Mouse (Mus musculus) adrenal gland, postnatal 14 days (tissue): ENCODE results near the gene Mylpf. TPM values are rescaled to one million over a fixed set of nuclear protein-coding genes. Genes with fewer than 3 reads are reported as not detected.
A peak's percentile ranks its signal among the peaks of the same experiment; 100 is the strongest.

Source experiments
- DNase-seq: peaks from one replicate; pipeline ENCODE4 v3.0.0; 2021; ENCODE audit warnings: mixed read lengths
- total RNA-seq: library from RNA; stranded (reverse); gene quantifications from 2 replicates; pipeline ENCODE4 v1.2.3, GENCODE M21; 2021

Mylpf gene
- total RNA-seq, 1 experiment from 2014 or later, result 4.3 TPM

- no peak for DNase-seq
Observed at GRCm38 (mm10) chr7:127206606-127207005, 2.1 kb upstream of the Mylpf start.

- peak; percentile 66 for DNase-seq
Observed at GRCm38 (mm10) chr7:127207374-127208294, 1.1 kb upstream of the Mylpf start.

- DNase-seq, result no peak
Observed at GRCm38 (mm10) chr7:127208295-127208552, 466 bp upstream of the Mylpf start, which contains the start of gene Tbc1d10b. Gene Tbc1d10b (minus strand): TSS chr7:127208468.

GRCm38 (mm10) chr7:127209851-127210250 lies 1.2 kb downstream of the Mylpf start:
- DNase-seq, result no peak

DNA sequence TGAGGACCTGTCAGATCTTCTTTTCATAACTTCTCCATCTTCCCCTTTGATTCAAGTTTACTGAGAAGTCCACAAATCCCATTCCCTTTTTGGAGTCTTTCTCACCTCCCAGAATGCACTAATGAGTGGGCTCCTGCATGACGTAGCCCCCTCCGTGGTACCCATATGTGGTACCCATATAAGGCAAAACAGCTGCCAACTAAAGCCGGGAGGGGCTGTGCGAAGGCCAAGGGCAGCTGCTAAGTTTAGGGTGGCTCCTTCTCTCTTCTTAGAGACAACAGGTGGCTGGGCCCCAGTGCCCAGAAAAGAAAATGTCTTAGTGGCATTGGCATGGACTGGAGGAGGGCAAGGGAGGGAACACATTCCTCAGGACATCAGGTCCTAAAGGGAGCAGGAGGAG lies 1.6 kb downstream of the Mylpf start:
- no peak for DNase-seq

DNA sequence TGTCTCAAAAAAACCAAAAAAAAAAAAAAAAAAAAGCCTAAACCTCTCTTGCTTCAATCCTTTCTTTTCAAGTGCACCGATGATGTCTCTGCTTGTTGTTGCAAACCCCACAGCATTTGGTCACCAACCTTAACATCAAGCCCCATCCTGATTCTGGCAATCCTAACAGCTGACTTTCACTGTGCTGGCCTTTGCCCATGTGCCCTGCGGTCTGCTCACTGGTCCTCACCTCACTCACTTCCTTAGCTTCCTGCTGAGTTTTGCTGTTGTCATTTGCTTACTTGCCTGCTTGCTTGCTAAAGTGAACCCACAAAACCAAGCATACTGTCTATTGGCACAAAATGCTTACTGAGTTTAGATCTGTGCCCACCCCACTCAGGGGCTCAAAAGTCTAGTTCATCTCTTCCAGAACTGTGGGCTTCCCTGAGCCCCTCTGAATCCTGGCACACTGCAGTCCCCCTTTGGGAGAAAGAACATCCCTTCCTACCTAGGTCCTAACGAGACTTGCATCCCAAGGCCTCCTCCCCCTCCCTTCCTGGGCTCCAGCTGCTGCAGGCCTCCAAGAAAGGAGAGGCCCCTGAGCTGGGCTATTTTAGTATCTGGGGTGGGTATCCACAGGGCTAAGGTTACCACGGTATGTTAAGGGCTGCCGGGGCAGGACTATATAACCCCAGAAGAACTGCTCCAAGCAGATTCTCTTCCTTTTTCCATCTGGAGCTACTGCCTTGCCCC lies 2.5 kb downstream of the Mylpf start:
- DNase-seq, result no peak

DNA sequence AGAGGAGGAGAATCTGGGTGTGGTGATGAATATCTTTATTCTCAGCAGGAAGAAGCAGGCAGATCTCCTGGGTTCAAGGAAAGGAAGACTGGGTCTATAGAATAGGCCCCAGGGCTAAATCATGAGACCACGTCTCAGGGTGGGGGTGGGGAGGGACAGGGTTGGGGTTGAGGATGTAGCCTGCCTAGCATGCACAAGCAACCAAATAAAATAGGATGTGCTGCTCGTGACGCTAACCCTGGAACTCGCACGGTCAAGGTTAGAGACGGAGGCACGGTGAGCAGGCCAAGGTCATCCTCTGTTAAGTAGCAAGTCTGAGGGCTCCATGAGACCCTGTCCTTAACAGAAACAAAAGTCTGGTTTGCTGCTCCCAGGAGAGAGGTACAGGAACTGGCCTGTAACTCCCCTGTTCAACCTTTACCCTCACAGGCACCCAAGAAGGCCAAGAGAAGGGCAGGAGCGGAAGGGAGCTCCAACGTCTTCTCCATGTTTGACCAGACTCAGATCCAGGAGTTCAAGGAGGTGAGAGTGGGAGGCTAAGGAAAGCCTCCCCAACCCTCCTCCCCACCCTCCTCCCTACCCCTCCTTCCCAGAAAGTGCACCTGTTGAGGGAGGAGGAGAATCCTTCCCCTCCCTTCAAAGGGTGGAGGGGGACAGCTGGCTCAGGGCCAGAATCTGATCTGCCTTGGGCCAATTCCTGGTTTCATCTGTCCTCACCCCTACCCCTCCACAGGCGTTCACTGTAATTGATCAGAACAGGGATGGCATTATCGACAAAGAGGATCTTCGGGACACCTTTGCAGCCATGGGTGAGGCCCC lies 4.0 kb downstream of the Mylpf start:
- no peak for DNase-seq

GRCm38 (mm10) chr7:127213485-127213884 lies 4.8 kb downstream of the Mylpf start:
- DNase-seq, result peak; percentile 72

DNA sequence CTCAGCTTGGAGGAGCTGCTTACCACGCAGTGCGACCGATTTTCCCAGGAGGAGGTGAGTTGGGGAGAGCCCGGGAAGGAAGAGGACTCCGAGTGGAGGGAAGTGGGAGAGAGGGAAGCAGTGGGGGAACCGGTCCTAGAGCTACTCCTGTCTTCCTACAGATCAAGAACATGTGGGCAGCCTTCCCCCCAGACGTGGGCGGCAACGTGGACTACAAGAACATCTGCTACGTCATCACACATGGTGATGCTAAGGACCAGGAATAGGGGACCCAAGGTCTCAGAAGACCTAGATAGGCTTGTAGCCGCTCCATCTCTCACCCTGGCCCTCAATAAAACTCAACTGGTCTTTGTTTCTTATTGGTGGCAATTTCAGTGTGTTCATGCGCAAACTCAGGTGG lies 5.2 kb downstream of the Mylpf start:
- DNase-seq, result no peak

DNA sequence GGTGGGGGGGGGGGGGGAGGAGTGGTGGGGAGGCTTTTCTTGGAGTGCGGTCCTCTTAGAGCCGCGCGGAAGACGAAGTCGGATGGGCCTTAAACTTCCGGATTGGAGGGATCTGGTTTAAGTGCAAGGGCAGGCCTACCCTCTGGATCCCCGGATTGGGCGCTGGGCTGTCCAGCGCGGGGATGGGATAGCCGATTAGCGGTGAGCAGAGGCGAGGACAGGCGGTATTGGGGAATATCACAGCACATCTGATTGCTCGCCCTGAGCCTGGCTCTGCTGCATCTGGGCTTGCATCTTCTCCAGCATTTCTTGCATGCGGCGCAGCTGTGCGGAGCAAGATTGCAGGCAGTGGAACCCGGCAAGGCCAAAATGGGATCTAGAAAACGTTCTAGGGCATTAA lies 5.8 kb downstream of the Mylpf start:
- no peak for DNase-seq

DNA sequence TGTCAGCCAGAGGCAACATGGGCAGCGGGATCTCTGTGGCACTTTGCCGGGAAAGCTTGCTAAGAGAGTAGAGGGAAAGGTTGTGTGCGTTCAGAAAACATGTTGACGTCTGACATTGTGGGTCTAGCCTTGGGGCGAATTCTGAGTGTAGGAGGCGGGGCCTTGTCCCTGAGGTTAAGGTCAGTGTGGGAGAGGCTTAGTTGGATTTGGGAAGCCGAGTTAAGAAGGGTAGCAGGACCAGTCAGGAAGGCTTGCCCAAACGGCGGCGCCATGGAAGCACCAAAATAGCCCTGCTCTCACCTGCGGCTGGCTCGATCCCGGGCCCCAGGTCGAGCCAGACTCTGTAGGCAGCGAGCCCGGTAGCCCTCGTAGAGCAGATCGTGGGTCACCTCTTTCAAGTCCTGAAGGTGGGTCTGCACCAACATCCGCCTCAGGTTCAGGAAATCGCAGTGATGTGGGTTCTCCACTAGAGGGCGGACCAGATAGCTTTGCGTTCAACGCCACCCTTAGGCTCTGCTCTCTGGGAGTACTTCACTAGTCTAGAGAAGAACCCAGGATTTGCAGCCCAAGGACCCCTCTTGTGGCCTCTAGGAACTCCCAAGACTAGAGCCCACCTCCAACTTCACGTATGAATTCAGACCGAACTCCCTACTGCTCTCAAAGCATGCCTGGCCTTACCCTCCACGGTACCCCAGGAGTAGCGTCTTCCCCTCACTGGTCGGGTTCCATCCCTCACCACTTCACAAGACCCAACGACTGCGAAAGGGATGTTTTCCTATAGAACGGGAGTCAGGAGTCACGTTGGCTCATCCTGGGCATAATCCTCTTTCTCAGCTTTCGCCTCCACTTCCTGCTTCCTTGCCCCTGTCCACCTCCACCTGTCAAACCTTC lies 6.5 kb downstream of the Mylpf start:
- peak; percentile 79 for DNase-seq

GRCm38 (mm10) chr7:127216307-127216706 lies 7.6 kb downstream of the Mylpf start:
- DNase-seq, result no peak

DNA sequence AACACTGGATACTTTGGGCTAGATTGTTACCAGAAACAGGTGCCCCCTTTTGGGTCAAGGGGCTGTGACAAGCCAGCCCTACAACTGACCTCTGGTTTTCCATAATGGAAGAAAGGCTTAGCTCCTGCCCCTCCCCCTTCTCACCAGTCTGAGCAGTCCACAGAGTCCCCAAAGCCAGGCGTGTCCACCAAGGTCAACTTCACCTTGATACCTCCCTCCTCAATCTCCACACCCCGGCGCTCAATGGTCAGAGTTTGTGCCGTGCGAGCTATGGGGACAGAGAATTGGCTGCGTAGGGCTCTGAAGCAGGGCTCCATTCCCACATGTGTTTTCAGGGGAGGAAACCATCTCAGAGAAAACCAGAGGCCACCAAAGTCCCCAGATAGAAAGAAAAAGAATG lies 8.8 kb downstream of the Mylpf start:
- DNase-seq, result no peak

DNA sequence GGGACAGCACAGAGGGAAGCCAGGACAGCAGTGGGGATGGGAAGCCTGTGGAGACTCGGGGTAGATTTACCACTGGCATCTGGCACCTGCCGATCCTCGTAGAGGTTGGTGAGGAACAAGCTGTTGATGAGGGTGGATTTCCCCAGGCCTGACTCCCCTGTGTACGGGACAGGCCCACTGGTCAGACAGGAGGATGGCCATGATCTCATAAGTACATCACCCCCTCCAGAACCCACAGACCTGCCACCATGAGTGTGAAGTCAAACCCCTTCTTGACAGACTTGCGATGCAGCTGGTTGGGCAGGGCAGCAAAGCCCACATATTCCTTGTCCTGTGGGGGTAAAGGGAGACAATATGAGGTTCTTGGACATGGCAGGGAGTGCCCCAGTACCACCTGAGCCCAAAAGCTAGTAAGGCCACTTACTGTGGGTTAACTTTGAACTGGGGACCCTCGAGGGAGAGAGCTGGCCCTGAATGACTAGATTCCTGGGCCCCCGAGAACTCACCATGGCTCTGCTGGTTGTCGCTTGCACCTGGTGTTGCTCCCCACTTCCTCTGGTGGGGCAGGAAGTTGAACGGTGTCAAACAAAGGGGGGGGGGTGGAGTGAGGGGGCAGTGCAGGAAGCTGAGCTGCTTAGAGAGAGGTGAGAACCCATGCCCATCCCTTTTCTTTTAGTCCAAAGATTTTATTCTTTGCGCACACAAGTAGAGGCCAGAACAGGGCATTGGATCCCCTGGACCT lies 9.4 kb downstream of the Mylpf start:
- no peak for DNase-seq

DNA sequence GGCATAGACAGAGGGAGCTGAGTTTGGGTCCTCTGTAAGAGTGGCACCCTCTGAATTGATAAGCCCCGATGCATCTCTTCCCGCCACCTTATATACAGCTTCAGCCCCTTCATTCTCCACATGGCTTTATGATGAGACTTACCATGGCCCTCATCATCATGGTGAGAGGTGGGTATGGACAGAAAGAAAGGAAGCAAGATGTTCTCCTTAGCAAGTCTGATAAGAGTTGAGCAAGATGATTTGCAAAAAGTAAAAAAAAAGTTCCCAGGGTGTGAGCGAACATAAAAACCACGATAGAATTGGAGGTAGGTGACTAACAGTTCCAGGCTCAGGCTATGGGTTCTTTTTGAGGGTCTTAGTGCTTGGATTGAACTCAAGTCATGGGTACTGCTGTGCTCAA lies 10.0 kb downstream of the Mylpf start:
- DNase-seq, result no peak

DNA sequence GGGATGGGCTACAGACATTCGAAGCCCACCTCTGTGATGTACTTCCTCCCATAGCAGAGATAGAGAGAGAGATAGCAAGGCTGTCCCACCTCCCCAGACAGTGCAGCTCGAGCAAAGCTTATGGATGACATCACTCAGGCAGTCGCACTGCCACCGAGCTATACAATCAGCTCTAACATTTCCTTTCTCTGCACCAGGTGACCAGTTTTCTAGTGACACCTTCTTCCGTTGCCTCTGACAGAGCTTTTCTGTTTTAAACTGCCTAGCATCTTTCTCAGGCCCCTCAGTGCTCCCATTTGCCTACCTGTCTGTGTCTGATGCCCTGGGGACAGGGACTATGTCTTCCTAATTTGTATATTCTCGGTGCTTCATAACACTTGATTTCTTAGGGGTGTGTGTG lies 11.8 kb downstream of the Mylpf start:
- DNase-seq, result no peak

DNA sequence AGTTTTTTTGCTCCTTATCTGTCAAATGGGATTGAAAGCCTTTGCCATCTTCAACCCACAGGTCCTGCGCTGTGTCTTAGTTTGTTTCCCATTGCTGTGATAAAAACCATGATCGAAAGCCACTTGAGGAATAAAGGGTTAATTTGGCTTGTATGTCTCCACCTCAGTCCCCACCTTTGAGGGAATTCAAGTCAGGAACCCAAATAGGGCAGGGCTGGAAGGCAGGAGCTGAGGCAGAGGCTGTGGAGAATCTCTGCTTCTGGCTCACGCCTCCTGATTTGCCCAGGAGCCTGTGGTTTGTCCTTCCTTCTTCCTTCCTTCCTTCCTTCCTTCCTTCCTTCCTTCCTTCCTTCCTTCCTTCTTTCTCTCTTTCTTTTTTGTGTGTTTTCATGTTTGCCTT lies 14.4 kb downstream of the Mylpf start:
- no peak for DNase-seq

DNA sequence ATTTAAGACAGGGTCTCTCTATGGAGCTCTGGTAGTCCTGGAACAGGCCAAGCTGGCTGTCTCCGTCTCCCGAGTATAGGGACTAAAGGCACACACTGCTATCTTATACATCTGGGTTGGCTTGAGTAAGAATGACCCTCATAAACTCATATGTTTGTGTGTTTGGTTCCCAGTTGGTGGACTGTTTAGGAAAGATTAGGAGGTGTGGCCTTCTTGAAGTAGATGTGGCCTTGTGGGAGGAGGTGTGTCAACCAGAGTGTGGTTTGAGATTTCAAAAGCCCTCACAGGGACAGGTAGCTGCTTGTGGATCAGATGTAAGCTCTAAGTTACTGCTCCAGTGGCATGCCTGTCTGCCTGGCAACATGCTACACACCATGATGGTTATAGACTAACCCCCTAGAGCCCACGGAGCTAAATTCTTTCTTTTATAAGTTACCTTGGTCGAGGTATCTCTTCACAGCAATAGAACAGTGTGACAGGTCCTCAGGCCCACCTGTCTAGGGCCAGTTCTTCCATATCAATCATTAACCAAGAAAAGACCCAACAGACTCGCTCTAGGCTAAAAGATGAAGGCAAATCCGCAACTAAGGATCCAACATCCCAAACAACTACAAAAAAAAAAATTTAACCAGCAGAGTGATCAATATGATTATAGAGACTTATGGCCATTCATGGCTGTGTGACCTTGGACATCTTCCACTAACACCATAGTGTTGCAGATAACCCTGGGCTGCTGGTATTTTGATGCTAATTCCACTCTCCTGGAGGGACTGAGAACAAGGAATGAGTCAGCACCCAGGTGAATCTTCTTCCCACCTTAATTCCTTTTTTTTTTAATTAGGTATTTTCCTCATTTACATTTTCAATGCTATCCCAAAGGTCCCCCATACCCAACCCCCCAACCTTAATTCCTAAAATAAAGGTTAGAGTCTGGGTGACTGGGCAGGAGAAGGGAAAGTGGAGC lies 15.1 kb downstream of the Mylpf start:
- DNase-seq, result no peak

- no peak for DNase-seq
Observed at GRCm38 (mm10) chr7:127224616-127225015, 15.9 kb downstream of the Mylpf start.
